Mouse (Mus musculus): ENCODE measurements at regions not wholly inside any gene's neighbourhood (a gene's known extent, or its start where the extent isn't known, plus 50 kb on each side); places are given as distances from the start of the nearest gene placed in this dataset.

- no peak for TF ChIP-seq CTCF (IDR thresholded peaks at IDR 0.05; ENCODE audit: low read depth)
- no peak for TF ChIP-seq EP300 (optimal IDR thresholded peaks at IDR 0.05)
Measured at GRCm38 (mm10) chr11:71937108-71937507, 100.2 kb downstream of the Aipl1 start.

Data from stomach, postnatal 0 days (tissue).